Mouse (Mus musculus) layer of hippocampus, adult 8-10 months (tissue): Measurements from ENCODE around the gene Pom121l12. TPM values are rescaled to one million over a fixed set of nuclear protein-coding genes. Genes with fewer than 3 reads are reported as not detected.

Experiments
- DNase-seq, 2 experiments: peaks; one replicate each; pipeline ENCODE4 v3.0.0; 2022; ENCODE audit warnings: low spot score in 2 of 2
- total RNA-seq, 4 experiments: library from RNA; stranded (reverse); gene quantifications; 2 replicates each; pipeline ENCODE4 v1.2.4; 2022

The Pom121l12 gene
- not detected for total RNA-seq

- no peak for DNase-seq
Measured at GRCm38 (mm10) chr11:14598976-14599375, at the start of gene Pom121l12. Gene Pom121l12, plus strand, starts transcription at chr11:14599276.

DNA sequence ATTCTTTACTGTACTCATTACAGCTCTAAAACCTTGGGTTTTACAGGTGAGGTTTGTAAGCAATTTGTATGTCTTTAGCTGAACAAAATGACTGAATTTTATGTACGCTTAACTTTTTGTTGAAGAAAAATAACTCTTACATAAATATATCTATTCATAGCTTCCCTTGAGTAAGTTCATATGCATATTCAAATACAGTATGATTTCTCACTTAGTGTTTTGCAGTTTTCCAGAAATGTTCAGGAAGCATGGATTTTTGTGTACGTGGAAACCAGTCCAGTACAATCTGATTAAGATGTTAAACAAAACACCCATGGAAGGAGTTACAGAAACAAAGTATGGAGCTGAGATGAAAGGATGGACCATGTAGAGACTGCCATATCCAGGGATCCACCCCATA lies 12.8 kb downstream of the Pom121l12 start:
- no peak for DNase-seq
